Mouse (Mus musculus): ENCODE measurements at regions not wholly inside any gene's neighbourhood (a gene's known extent, or its start where the extent isn't known, plus 50 kb on each side); places are given as distances from the start of the nearest gene placed in this dataset.
"Not testable (repeated sequence)": the region's sequence is repeated elsewhere in the genome, so short reads cannot be mapped to it uniquely, and the experiment has no call there.

GRCm38 (mm10) chr8:20436956-20437355 lies 73.9 kb upstream of the Gm15319 start:
- DNase-seq = peak; percentile 26

- not testable (repeated sequence) for DNase-seq
These were observed 70.2 kb upstream of the Gm15319 start for GRCm38 (mm10) chr8:20433236-20433635.

- not testable (repeated sequence) for DNase-seq
These were observed 66.5 kb upstream of the Gm15319 start for GRCm38 (mm10) chr8:20429469-20429868.

- DNase-seq = not testable (repeated sequence)
These were observed 61.9 kb upstream of the Gm15319 start for GRCm38 (mm10) chr8:20424903-20425222.

- peak; percentile 100 for DNase-seq
These were observed 61.3 kb upstream of the Gm15319 start for GRCm38 (mm10) chr8:20424104-20424902.

GRCm38 (mm10) chr8:20420807-20421206 lies 57.8 kb upstream of the Gm15319 start:
- not testable (repeated sequence) for DNase-seq
